Mouse (Mus musculus) heart, adult 2 months (tissue): ENCODE measurements around the gene Mcu. TPM values are rescaled to one million over a fixed set of nuclear protein-coding genes. Genes with fewer than 3 reads are reported as not detected.

ENCODE experiments used
- DNase-seq, 2 experiments: peaks; one replicate each; pipeline ENCODE4 v3.0.0; 2021
- H3K27ac ChIP-seq: fragments of 200-600 bp; 2 replicates; pipeline ENCODE4 v1.8.1; 2022
- H3K27me3 ChIP-seq: fragments of 200-500 bp; 2 replicates; pipeline ENCODE4 v1.6.1; 2012; ENCODE audit warnings: mild to moderate bottlenecking, low read length, inconsistent platforms, mixed read lengths; ENCODE audit not compliant: control insufficient read depth, insufficient read depth
- H3K36me3 ChIP-seq: fragments of 200-500 bp; 2 replicates; pipeline ENCODE4 v1.6.1; 2012; ENCODE audit warnings: low read length, inconsistent platforms; ENCODE audit not compliant: control insufficient read depth, insufficient read depth
- H3K4me1 ChIP-seq: fragments of 200-500 bp; 2 replicates; pipeline ENCODE4 v1.6.1; 2011; ENCODE audit warnings: low read length; ENCODE audit not compliant: control insufficient read depth, insufficient read depth
- H3K4me3 ChIP-seq: fragments of 200-600 bp; 2 replicates; pipeline ENCODE4 v1.8.1; 2022
- H3K79me2 ChIP-seq: fragments of 200-500 bp; replicated peaks from 2 replicates; pipeline ENCODE4 v1.6.1; 2012; ENCODE audit warnings: mild to moderate bottlenecking, inconsistent platforms, low read length, moderate library complexity, mixed read lengths; ENCODE audit not compliant: control insufficient read depth, insufficient read depth
- H3K9ac ChIP-seq: fragments of 200-500 bp; 2 replicates; pipeline ENCODE4 v1.6.1; 2012; ENCODE audit warnings: low read depth, mild to moderate bottlenecking, control low read depth, inconsistent platforms, low read length, mixed read lengths
- CTCF ChIP-seq: fragments of 200-600 bp; IDR thresholded peaks from 2 replicates; pipeline ENCODE4 v1.8.1; 2022; ENCODE audit warnings: antibody characterized with exemption, mild to moderate bottlenecking, moderate library complexity
- EP300 ChIP-seq: fragments of 200-500 bp; IDR thresholded peaks from 2 replicates; pipeline ENCODE4 v1.6.1; 2011; ENCODE audit warnings: low read depth, low read length, control low read depth; ENCODE audit not compliant: insufficient read depth
- POLR2A ChIP-seq: fragments of 200-500 bp; IDR thresholded peaks from 2 replicates; pipeline ENCODE4 v1.6.1; 2011; ENCODE audit warnings: mild to moderate bottlenecking, low read depth, low read length, control low read depth; ENCODE audit not compliant: insufficient read depth
- WGBS: fragments of 180-500 bp; shearing (Covaris S2); methylation state at CpG from one replicate; pipeline ENCODE4 v1.1.7; 2018; 5-methylcytosine and 5-hydroxymethylcytosine counted together
- intact Hi-C: fragments of 180-260 bp; cut with DNase I; formaldehyde crosslinking; loops from one replicate; pipeline ENCODE4 v1.15.1; 2025
- polyA plus RNA-seq: library from polyadenylated mRNA; depleted of rRNA; stranded (reverse); fragments of >200 nt; gene quantifications from 2 replicates; pipeline ENCODE4 v1.2.3, GENCODE M21; 2012
- total RNA-seq, 2 experiments: library from RNA; stranded (reverse); gene quantifications; 2 replicates each; pipeline ENCODE4 v1.2.3; 2021

Mcu gene
- total and polyA plus RNA-seq, 3 experiments = 10.4 to 21.6 (median 20.0) TPM

DNA sequence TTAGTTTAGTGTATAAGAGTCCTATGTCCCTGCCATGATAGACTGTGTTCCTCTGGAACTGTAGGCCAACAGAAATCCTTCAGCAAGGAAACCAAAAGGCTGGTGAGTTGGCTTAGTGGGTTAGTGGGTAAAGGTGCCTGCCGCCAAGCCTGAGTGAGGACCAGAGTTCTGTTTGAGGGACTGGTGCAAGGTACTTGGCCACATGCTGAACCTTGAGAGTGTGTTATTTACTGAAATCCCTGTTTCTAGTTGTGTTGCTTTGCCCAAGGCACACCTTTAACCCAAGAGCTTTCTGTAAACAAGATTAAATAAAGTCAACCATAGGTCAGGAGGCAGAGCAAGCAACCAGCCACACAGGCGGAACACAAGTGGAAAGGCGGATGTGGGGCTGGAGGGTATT lies 150.9 kb downstream of the Mcu start:
- H3K9ac ChIP-seq = no peak overlapping the region
- no peak for TF ChIP-seq EP300
- no peak overlapping the region for H3K27ac ChIP-seq
- no peaks in the 10 kb centered on the region for H3K79me2 ChIP-seq
- peaks cover 2% of the 10 kb centered on the region for H3K4me1 ChIP-seq
- H3K27me3 ChIP-seq = no peaks in the 10 kb centered on the region
- no peak overlapping the region for H3K4me3 ChIP-seq
- DNase-seq = no peak
- intact Hi-C loops = no loop called here
- no peaks in the 10 kb centered on the region for H3K36me3 ChIP-seq
- 83% methylated on average over 3 of the region's 3 CpGs for WGBS

DNA sequence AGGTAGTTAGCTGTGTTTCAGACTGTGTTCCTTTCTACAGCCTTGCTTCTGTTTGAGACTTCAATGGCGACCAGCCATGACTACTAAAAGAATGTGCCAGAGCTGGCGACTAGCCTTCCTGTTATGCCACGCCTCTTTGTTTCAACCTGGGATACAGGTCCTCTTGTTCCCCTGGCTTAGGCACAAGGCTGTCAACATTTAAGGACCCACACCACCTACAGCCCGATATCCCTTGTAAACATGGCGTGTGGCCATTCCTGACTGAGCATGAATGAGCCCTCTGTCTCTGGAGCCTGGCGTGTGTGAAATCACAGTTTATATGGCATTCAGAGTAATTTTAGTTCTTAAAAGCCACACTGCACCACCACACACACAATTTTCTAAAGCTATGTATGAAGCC lies 154.2 kb downstream of the Mcu start:
- H3K79me2 ChIP-seq = no peaks in the 10 kb centered on the region
- intact Hi-C loops = no loop called here
- no peaks in the 10 kb centered on the region for H3K4me1 ChIP-seq
- H3K27ac ChIP-seq = no peak overlapping the region
- TF ChIP-seq CTCF = no peak
- TF ChIP-seq POLR2A = no peak
- TF ChIP-seq EP300 = no peak
- 84% methylated on average over 6 of the region's 6 CpGs for WGBS
- H3K27me3 ChIP-seq = no peaks in the 10 kb centered on the region
- no peaks in the 10 kb centered on the region for H3K36me3 ChIP-seq
- no peak overlapping the region for H3K4me3 ChIP-seq
- no peak for DNase-seq
- no peak overlapping the region for H3K9ac ChIP-seq

DNA sequence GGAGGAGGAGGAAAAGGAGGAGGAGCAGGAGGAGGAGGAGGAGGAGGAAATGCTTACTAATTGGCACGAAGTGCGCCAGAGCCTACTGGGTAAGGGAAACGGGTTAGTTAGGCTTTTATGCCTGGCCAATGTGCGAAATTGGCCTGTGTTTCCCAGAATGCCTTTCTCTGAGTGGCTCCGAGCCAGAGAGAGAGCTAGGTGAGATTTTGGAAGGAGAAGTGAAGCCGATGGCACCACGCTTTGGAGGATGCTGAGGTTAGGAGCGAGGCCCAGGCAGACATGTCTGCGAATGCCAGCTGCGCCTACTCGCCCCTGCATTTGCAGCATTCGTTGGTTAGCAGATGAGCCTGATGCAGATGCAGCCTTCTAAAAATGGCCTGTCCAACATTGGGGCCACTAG lies 156.7 kb downstream of the Mcu start:
- WGBS = 92% methylated on average over 12 of the region's 12 CpGs
- no peak for DNase-seq
- H3K4me1 ChIP-seq = no peaks in the 10 kb centered on the region
- TF ChIP-seq EP300 = no peak
- TF ChIP-seq POLR2A = no peak
- no peak for TF ChIP-seq CTCF
- H3K79me2 ChIP-seq = no peaks in the 10 kb centered on the region
- H3K9ac ChIP-seq = no peak overlapping the region
- no peak overlapping the region for H3K27ac ChIP-seq
- no peak overlapping the region for H3K4me3 ChIP-seq
- H3K27me3 ChIP-seq = no peaks in the 10 kb centered on the region
- H3K36me3 ChIP-seq = no peaks in the 10 kb centered on the region
- intact Hi-C loops = no loop called here

DNA sequence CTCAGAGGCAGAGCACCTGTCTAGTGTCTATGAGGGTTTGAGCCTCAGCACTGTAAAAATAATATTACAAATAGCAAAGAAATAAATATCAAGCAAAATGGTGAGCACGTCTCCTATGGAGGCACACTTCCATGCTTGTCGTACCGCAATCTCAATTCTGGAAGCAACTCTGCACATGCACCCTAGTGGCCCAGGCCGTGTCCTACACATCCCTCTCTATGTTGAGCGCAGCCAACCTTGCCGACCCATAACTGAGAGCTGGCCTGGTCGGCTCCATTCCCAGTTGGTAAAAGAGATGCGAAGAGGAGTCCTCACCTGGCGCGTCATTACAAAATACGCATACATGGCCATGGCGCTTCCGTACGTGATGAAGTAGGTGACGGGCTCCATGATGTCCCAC lies 161.9 kb downstream of the Mcu start:
- intact Hi-C loops = loop anchor here (5.0 kb wide), 2 partner anchors 363 to 413 kb away; no protein-coding TSS in a partner anchor
- H3K27me3 ChIP-seq = no peaks in the 10 kb centered on the region
- no peaks in the 10 kb centered on the region for H3K36me3 ChIP-seq

DNA sequence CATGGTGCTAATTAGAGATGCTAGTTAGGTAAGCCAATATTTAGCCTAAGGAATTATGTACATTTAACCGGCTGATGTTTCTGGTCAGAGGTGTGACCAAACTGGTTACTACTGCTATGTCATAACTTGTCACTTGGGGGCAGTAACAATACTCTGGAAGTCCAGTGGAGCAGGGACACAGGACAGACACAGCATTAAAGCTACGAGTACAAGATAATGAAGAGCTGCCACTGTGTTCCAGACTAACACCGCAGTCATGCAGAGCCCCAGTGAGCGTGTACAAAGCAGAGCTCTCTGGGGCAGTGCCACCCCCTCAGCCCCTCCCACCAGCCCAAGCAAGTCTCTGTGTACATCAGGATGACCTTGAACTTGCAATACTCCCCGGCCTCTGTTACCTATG lies 164.7 kb downstream of the Mcu start:
- H3K9ac ChIP-seq = no peak overlapping the region
- H3K27me3 ChIP-seq = no peaks in the 10 kb centered on the region
- no peak overlapping the region for H3K27ac ChIP-seq
- no peaks in the 10 kb centered on the region for H3K4me1 ChIP-seq
- WGBS = 29% methylated on average over 5 of the region's 5 CpGs
- TF ChIP-seq CTCF (peak; percentile 70), EP300 (no peak), POLR2A (no peak)
- intact Hi-C loops = loop anchor here (5.0 kb wide), 2 partner anchors 365 to 415 kb away; no protein-coding TSS in a partner anchor
- no peak overlapping the region for H3K4me3 ChIP-seq
- 0 out of 2 replicates have a peak, but pooled peaks cover 2% of the 10 kb centered on the region for H3K36me3 ChIP-seq
- no peaks in the 10 kb centered on the region for H3K79me2 ChIP-seq
- DNase-seq = no peak

More for the DNA sequence above, 161.9 kb downstream of the Mcu start:
- WGBS = 96% methylated on average over 15 of the region's 15 CpGs
- no peaks in the 10 kb centered on the region for H3K4me1 ChIP-seq
- H3K79me2 ChIP-seq = no peaks in the 10 kb centered on the region
- no peak overlapping the region for H3K9ac ChIP-seq
- no peak for DNase-seq
- H3K27ac ChIP-seq = no peak overlapping the region
- H3K4me3 ChIP-seq = no peak overlapping the region
- no peak for TF ChIP-seq CTCF
- TF ChIP-seq POLR2A = no peak
- no peak for TF ChIP-seq EP300

DNA sequence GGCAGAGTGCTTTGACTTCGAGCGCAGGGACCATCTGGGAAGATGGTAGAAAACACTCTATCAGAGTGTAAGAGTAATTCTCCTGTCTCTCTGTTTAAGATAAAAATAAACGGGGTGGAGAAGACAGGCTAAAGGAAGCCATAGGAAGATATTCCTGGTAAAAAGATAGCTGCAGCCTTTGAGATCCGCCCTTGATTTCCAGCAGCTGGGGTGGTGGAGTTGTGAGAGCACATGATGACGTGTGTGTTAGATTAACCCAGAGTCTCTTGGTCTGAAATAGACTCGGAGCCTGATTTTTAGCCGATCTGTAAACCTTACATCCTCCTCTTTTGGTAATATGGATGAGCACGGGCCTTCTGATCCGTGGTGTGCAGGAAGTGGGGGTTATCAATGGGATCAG lies 168.9 kb downstream of the Mcu start:
- Histone ChIP-seq H3K4me3 (no peak overlapping the region), H3K9ac (no peak overlapping the region), H3K27me3 (no peaks in the 10 kb centered on the region), H3K4me1 (peaks cover 3% of the 10 kb centered on the region), H3K79me2 (no peaks in the 10 kb centered on the region), H3K27ac (no peak overlapping the region), H3K36me3 (0 out of 2 replicates have a peak, but pooled peaks cover 2% of the 10 kb centered on the region)
- intact Hi-C loops = no loop called here
- DNase-seq = no peak
- no peak for TF ChIP-seq CTCF
- TF ChIP-seq POLR2A = no peak
- no peak for TF ChIP-seq EP300
- 36% methylated on average over 9 of the region's 9 CpGs for WGBS
